Mouse (Mus musculus): ENCODE measurements around the gene Apol9a.

The Apol9a gene

GRCm38 (mm10) chr15:77376920-77377319, 34.0 kb downstream of the Apol9a start:
- DNase-seq, result peak; percentile 13

DNA sequence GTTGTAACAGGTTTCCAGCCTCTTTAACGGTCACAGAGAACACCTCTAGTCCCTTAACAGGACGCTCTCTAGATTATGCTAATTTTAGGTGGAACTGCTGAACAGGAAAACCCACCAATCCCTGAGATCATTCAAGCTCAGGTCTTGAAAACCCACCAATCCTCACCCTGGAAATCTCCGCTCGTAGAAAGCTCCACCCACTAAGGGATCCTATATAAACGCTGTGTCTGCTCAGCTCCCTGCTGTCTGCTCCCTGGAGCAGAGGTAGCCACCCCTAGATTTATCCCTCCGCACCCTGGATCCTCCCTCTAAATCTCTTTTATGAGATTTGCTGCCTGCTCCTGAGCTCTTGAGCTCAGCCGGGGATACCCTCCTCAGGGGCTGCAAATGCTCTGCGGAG, 40.3 kb downstream of the Apol9a start:
- no peak for DNase-seq

DNA sequence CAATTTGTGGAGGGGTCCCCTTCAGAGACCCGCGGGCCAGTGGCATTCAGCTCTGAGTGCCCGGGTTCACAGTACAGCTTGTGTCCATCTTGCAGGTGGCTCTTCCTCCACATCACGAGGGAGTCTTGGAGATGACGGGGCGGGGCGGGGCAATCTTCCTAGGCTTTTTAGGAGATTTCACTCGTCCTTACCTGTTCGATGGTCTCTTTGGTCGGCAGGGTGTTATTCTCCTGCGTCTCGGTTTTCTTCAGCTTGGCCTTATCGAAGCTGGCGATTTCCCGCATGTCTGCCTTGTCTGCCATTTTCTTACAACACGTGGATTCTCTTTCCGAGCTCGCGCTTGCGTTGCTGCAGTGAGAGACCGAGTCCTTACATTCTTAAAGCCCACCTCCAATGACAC, 41.0 kb downstream of the Apol9a start:
- DNase-seq, result no peak

DNA sequence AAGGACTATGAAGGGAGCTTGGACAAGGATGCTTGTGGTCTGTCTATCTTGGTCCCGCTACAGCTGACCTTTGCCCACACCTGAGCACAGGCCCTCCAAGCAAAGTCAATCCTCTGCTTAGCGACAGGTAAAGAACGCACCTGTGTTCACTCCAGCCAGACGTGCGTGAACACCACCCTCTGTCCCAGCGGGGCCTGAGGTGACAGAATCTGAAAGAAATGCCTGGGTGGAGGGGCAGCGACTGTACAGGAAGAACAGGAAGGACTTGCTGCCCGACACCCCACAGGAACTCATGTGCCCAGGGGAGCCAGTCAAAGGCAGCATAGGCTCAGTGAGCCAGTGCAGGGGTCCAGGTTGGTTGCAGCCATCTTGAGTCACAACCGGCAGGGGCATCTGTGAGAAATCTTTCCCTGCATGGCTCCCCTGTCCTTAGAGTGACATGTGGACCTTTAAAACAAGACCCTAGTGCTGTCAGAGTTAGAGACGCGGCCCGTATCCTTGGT, 42.1 kb downstream of the Apol9a start:
- DNase-seq, result no peak

GRCm38 (mm10) chr15:77368148-77368547, 42.8 kb downstream of the Apol9a start:
- peak; percentile 96 for DNase-seq

GRCm38 (mm10) chr15:77367504-77367903, 43.4 kb downstream of the Apol9a start:
- no peak for DNase-seq

GRCm38 (mm10) chr15:77366706-77367484, 44.0 kb downstream of the Apol9a start:
- DNase-seq, result peak; percentile 83

DNA sequence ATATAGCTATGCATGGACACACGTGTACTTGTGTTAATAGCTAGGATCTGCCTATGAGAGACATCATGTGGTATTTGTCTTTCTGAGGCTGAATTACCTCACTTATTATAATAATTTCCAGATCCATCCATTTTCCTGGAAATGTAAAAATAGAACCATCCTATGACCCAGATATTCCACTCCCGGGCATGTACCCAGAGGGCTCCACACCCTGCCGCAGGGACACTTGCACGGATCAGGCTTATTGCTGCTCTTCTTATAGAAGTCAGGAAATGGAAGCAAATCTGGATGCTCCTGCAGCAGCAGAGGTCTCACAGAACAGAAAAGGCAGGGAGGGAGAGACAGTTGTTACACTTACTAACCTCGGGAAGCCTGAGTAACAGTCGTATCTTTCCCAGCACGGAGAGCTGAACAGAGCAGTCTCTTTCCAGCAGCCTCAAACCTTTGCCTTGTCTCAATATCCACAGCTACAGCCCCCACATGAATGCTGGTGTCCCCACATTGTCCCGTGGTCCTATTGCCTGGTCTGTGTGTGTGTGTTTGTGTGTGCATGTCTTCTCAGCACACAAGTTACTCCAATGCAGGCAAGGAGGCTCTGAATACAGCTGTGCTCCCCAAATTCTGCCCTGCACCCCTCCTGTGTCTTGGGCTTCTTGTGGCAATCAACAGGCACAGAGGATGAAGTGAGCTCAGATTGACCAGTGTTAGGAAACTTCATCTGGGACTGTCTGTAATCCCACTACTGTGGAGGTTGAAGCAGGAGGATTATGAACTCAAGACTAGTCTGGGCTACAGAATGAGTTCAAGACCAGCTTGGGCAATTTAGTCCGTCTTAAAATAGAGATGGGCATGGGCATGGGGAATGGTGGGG, 45.0 kb downstream of the Apol9a start:
- DNase-seq, result no peak

- no peak for DNase-seq
Measured at GRCm38 (mm10) chr15:77364026-77364425, 46.9 kb downstream of the Apol9a start.

DNA sequence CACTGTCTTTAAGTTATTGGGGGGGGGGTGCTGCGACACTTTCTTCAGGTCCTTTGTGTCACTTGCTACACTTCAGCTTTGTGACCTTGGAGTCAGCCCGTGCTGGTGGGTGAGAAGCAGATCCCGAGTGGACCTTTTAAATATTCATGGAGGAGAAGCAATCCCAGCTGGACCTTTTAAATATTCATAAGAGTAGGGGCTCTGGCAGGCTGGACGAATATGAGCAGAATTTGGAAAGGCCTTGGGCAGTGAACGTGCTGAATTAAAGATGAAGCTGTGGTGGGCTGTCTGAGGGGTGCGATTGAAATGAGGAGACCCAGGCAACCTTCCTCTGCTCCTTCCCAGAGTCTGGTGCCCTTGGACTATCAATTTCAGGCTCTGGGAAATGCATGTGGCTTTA, 47.4 kb downstream of the Apol9a start:
- DNase-seq, result no peak

- DNase-seq, result no peak
Measured at GRCm38 (mm10) chr15:77362952-77363351, 48.0 kb downstream of the Apol9a start.

DNA sequence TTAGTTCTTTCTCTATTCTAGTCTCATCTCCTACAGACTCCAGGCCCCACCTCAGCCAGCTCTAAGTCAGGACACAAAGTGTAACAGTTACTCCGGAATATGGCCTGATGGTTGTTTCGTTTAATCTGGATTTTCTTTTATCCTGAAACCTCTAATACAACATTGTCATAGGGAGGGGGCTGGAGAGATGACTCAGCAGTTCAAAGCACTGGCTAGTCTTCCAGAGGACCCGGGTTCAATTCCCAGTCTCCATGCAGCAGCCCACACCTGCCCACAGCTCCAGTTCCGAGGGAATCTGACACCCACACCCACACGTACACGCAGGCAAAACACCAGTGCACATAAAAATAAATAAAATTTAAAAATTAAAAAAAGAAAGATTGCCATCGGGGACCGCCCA, 51.0 kb downstream of the Apol9a start:
- no peak for DNase-seq

DNA sequence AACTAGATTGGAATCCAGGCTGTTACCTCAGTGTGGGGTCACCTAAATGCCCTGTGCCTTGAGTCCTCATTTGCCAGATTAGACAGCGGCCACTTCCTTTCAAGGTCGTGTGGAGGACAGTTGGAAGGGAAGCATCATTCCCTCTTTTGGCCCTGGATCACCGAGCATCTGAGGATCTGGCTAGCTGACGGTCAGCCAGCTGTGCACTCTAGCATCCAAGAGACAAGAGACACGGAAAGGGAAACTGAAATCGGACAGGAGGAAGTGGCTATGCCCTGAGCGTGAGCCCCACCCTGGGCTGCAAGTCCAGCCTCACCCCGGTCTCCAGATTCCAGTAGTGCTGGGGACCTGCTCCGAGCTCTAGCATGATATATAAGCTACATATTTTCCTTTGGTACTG, 51.4 kb downstream of the Apol9a start:
- peak; percentile 39 for DNase-seq

DNA sequence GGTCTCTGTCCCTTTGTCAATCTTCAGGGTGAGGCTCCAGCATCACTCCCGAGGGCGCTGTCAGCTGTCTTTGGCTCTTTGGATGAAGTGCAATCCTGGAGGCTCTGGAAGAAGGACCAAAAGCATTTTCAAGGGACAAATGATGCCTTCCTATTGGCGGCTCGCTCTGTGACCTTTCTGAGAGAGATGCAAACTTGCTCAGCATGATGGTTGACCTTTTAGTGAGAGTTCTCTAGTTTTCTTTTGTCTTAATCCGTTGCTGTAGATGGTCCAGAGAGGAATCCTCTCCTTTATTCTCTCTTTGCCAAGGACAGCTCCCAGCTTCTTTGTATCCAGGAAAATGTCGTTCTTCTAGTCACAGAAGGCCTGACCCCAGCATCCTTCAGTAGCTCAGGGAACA, 51.9 kb downstream of the Apol9a start:
- DNase-seq, result no peak

- DNase-seq, result peak; percentile 88
Measured at GRCm38 (mm10) chr15:77358320-77359040, 52.5 kb downstream of the Apol9a start.

GRCm38 (mm10) chr15:77356248-77356810, 54.6 kb downstream of the Apol9a start:
- no peak for DNase-seq

- DNase-seq, result no peak
Measured at GRCm38 (mm10) chr15:77354848-77355551, 55.9 kb downstream of the Apol9a start.

DNA sequence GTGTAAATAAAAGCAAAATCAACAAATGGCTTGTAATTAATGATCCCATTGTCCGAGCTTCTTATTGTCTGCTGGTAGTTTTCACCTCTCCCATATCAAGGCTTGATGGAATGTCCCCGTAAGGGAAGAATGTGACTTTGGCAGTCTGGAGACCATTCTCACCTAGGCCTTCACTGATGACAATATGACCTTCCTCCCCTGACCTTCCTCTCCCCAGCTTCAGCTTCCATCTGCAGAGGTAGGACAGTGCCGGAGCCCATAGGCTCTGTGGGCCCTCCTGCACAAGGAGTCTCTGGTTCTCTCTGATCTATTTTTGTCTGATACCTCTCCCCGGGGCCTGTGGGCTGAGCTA, 56.5 kb downstream of the Apol9a start:
- DNase-seq, result no peak

All from kidney, adult 18-20 months (tissue).